Mouse (Mus musculus) kidney, adult 2 months (tissue): Measurements from ENCODE around the gene Fbxl19.

ENCODE experiments used
- CTCF ChIP-seq: fragments of 200-500 bp; conservative IDR thresholded peaks from 2 replicates; pipeline ENCODE4 v1.5.1; 2011; ENCODE audit warnings: low read depth, mild to moderate bottlenecking, control low read depth, low read length, moderate library complexity, mixed read lengths; ENCODE audit not compliant: insufficient read depth, insufficient read length
- POLR2A ChIP-seq: fragments of 200-500 bp; IDR thresholded peaks from one replicate; pipeline ENCODE4 v1.6.1; 2011; ENCODE audit warnings: low read depth, low read length, control low read depth

- TF ChIP-seq CTCF (no peak), POLR2A (no peak)
Measured at GRCm38 (mm10) chr7:127765756-127766155, 21.4 kb downstream of the Fbxl19 start.
